Mouse (Mus musculus) megakaryocyte, embryonic 14.5 days (primary cell): ENCODE measurements around the gene Pdcl2. TPM values are rescaled to one million over a fixed set of nuclear protein-coding genes. Genes with fewer than 3 reads are reported as not detected.

ENCODE experiments used
- H3K27me3 ChIP-seq: replicated peaks from 2 replicates; pipeline ENCODE3; 2012; ENCODE audit warnings: inconsistent platforms
- H3K36me3 ChIP-seq: replicated peaks from 2 replicates; pipeline ENCODE3; 2012; ENCODE audit warnings: low read length, inconsistent platforms, mixed read lengths
- H3K4me1 ChIP-seq: 2 replicates; pipeline ENCODE4 v1.6.1; 2012; ENCODE audit warnings: inconsistent platforms
- H3K4me3 ChIP-seq: replicated peaks from 2 replicates; pipeline ENCODE3; 2012; ENCODE audit warnings: moderate library complexity, mild to moderate bottlenecking, inconsistent platforms
- H3K9me3 ChIP-seq: 2 replicates; pipeline ENCODE4 v1.6.1; 2012; ENCODE audit warnings: inconsistent platforms
- FLI1 ChIP-seq: IDR thresholded peaks from 2 replicates; pipeline ENCODE4 v1.6.1; 2012; ENCODE audit warnings: low read length, inconsistent platforms, mixed read lengths
- GATA1 ChIP-seq: IDR thresholded peaks from 3 replicates; pipeline ENCODE4 v1.6.1; 2012; ENCODE audit warnings: mixed read lengths, low read length, inconsistent platforms, borderline replicate concordance
- polyA plus RNA-seq: library from polyadenylated mRNA; stranded (reverse); fragments of >175 nt; gene quantifications from 2 replicates; pipeline ENCODE4 v1.2.3, GENCODE M21; 2012; ENCODE audit warnings: low replicate concordance; ENCODE audit not compliant: insufficient read depth

Pdcl2 gene
- polyA plus RNA-seq, 1 experiment, result 0.30 TPM

GRCm38 (mm10) chr5:76340931-76341330, 10.0 kb upstream of the Pdcl2 start:
- Histone ChIP-seq H3K4me1 (peaks cover 6% of the 10 kb centered on the region), H3K4me3 (no peak overlapping the region), H3K27me3 (peaks cover 10% of the 10 kb centered on the region), H3K36me3 (no peaks in the 10 kb centered on the region), H3K9me3 (0 out of 2 replicates have a peak, but pooled peaks cover 2% of the 10 kb centered on the region)
- no peak for TF ChIP-seq FLI1
- TF ChIP-seq GATA1, result no peak

GRCm38 (mm10) chr5:76337100-76337499, 6.1 kb upstream of the Pdcl2 start:
- H3K4me3 ChIP-seq, result peak overlapping the region; percentile 57
- H3K27me3 ChIP-seq, result peaks cover 16% of the 10 kb centered on the region
- H3K4me1 ChIP-seq, result peaks cover 6% of the 10 kb centered on the region
- no peak for TF ChIP-seq FLI1
- TF ChIP-seq GATA1, result no peak
- H3K9me3 ChIP-seq, result 0 out of 2 replicates have a peak, but pooled peaks cover 2% of the 10 kb centered on the region
- H3K36me3 ChIP-seq, result no peaks in the 10 kb centered on the region

- Histone ChIP-seq H3K27me3 (peaks cover 14% of the 10 kb centered on the region), H3K4me1 (peaks cover 6% of the 10 kb centered on the region), H3K36me3 (no peaks in the 10 kb centered on the region), H3K9me3 (peaks cover 3% of the 10 kb centered on the region; the same call in 1 of the 2 replicates), H3K4me3 (no peak overlapping the region)
- TF ChIP-seq FLI1 (no peak), GATA1 (no peak)
Observed at GRCm38 (mm10) chr5:76333833-76334232, 2.9 kb upstream of the Pdcl2 start.

GRCm38 (mm10) chr5:76327296-76327695, 3.7 kb downstream of the Pdcl2 start:
- Histone ChIP-seq H3K9me3 (peaks cover 3% of the 10 kb centered on the region; the same call in 1 of the 2 replicates), H3K4me3 (no peak overlapping the region), H3K27me3 (peaks cover 15% of the 10 kb centered on the region), H3K4me1 (no peaks in the 10 kb centered on the region), H3K36me3 (no peaks in the 10 kb centered on the region)
- TF ChIP-seq GATA1 (no peak), FLI1 (no peak)

- H3K9me3 ChIP-seq, result peaks cover 4% of the 10 kb centered on the region
- H3K4me1 ChIP-seq, result no peaks in the 10 kb centered on the region
- no peak overlapping the region for H3K4me3 ChIP-seq
- TF ChIP-seq FLI1 (no peak), GATA1 (no peak)
- no peaks in the 10 kb centered on the region for H3K36me3 ChIP-seq
- H3K27me3 ChIP-seq, result peaks cover 15% of the 10 kb centered on the region
Observed at GRCm38 (mm10) chr5:76325113-76325512, 5.8 kb downstream of the Pdcl2 start.

- Histone ChIP-seq H3K36me3 (no peaks in the 10 kb centered on the region), H3K9me3 (peaks cover 10% of the 10 kb centered on the region), H3K4me3 (no peak overlapping the region), H3K4me1 (no peaks in the 10 kb centered on the region), H3K27me3 (peaks cover 21% of the 10 kb centered on the region)
- TF ChIP-seq GATA1, result no peak
- TF ChIP-seq FLI1, result no peak
Observed at GRCm38 (mm10) chr5:76321249-76322196, 9.4 kb downstream of the Pdcl2 start.

- no peak for TF ChIP-seq FLI1
- TF ChIP-seq GATA1, result no peak
- peaks cover 10% of the 10 kb centered on the region for H3K4me1 ChIP-seq
Observed at GRCm38 (mm10) chr5:76308206-76308605, 22.8 kb downstream of the Pdcl2 start.

GRCm38 (mm10) chr5:76306261-76306660, 24.7 kb downstream of the Pdcl2 start:
- H3K27me3 ChIP-seq, result peaks cover 27% of the 10 kb centered on the region
- no peaks in the 10 kb centered on the region for H3K9me3 ChIP-seq
- no peak for TF ChIP-seq GATA1
- TF ChIP-seq FLI1, result no peak
- no peak overlapping the region for H3K4me3 ChIP-seq
- H3K36me3 ChIP-seq, result no peaks in the 10 kb centered on the region
- H3K4me1 ChIP-seq, result peaks cover 10% of the 10 kb centered on the region

More at GRCm38 (mm10) chr5:76308206-76308605, 22.8 kb downstream of the Pdcl2 start:
- H3K27me3 ChIP-seq, result peaks cover 30% of the 10 kb centered on the region
- H3K9me3 ChIP-seq, result no peaks in the 10 kb centered on the region
- no peak overlapping the region for H3K4me3 ChIP-seq
- no peaks in the 10 kb centered on the region for H3K36me3 ChIP-seq

GRCm38 (mm10) chr5:76305616-76306015, 25.3 kb downstream of the Pdcl2 start:
- peaks cover 10% of the 10 kb centered on the region for H3K4me1 ChIP-seq
- H3K9me3 ChIP-seq, result no peaks in the 10 kb centered on the region
- H3K36me3 ChIP-seq, result no peaks in the 10 kb centered on the region
- TF ChIP-seq GATA1 (no peak), FLI1 (no peak)
- H3K27me3 ChIP-seq, result peaks cover 27% of the 10 kb centered on the region
- H3K4me3 ChIP-seq, result peak overlapping the region; percentile 82
